Mouse (Mus musculus) myocyte (in vitro differentiated cells): ENCODE data around the gene Abcb6. TPM values are rescaled to one million over a fixed set of nuclear protein-coding genes. Genes with fewer than 3 reads are reported as not detected.

Experiments used
- H3K27me3 ChIP-seq: one replicate; pipeline ENCODE4 v1.6.1; 2011; ENCODE audit not compliant: control insufficient read depth, insufficient read depth, insufficient read length
- H3K36me3 ChIP-seq: one replicate; pipeline ENCODE4 v1.6.1; 2011; ENCODE audit not compliant: control insufficient read depth, insufficient read depth
- H3K4me2 ChIP-seq: one replicate; pipeline ENCODE4 v1.6.1; 2011; ENCODE audit warnings: low read depth, control low read depth
- H3K4me3 ChIP-seq: one replicate; pipeline ENCODE4 v1.5.1; 2011; ENCODE audit warnings: mild to moderate bottlenecking, control low read depth, moderate library complexity
- H3K79me2 ChIP-seq: one replicate; pipeline ENCODE4 v1.6.1; 2011; ENCODE audit not compliant: control insufficient read depth, insufficient read depth
- H3ac ChIP-seq: one replicate; pipeline ENCODE4 v1.6.1; 2011; ENCODE audit not compliant: control insufficient read depth, insufficient read length
- CEBPB ChIP-seq: IDR thresholded peaks from 2 replicates; pipeline ENCODE4 v1.6.1; 2011; ENCODE audit warnings: mild to moderate bottlenecking, moderate library complexity; ENCODE audit not compliant: poor library complexity, insufficient read depth, severe bottlenecking
- E2F4 ChIP-seq: IDR thresholded peaks from one replicate; pipeline ENCODE4 v1.6.1; 2011; ENCODE audit warnings: mild to moderate bottlenecking, control low read depth, moderate library complexity; ENCODE audit not compliant: insufficient read depth
- MAX ChIP-seq: IDR thresholded peaks from one replicate; pipeline ENCODE4 v1.6.1; 2011; ENCODE audit warnings: low read depth, mild to moderate bottlenecking, control low read depth
- MYOD1 ChIP-seq, 3 experiments: IDR thresholded peaks; one replicate each; pipeline ENCODE4 v1.6.1; 2011; ENCODE audit warnings: control low read depth in 2 of 3, low read depth in 2 of 3, mild to moderate bottlenecking in 2 of 3, moderate library complexity in 1 of 3; ENCODE audit not compliant: insufficient read length in 2 of 3, control insufficient read depth in 1 of 3
- MYOG ChIP-seq, 3 experiments: IDR thresholded peaks; one replicate each; pipeline ENCODE4 v1.6.1; 2011; ENCODE audit warnings: control low read depth in 2 of 3, low read depth in 2 of 3, mild to moderate bottlenecking in 2 of 3; ENCODE audit not compliant: insufficient read length in 2 of 3, control insufficient read depth in 1 of 3, insufficient read depth in 1 of 3
- POLR2A ChIP-seq: IDR thresholded peaks from one replicate; pipeline ENCODE4 v1.6.1; 2011; ENCODE audit warnings: low read depth, mild to moderate bottlenecking, control low read depth, moderate library complexity; ENCODE audit not compliant: insufficient read length
- POLR2AphosphoS2 ChIP-seq: IDR thresholded peaks from one replicate; pipeline ENCODE4 v1.6.1; 2011; ENCODE audit warnings: low read depth, control low read depth; ENCODE audit not compliant: insufficient read length
- REST ChIP-seq: IDR thresholded peaks from one replicate; pipeline ENCODE4 v1.6.1; 2011; ENCODE audit warnings: mild to moderate bottlenecking, control low read depth, moderate library complexity; ENCODE audit not compliant: insufficient read depth, insufficient read length
- SRF ChIP-seq: IDR thresholded peaks from one replicate; pipeline ENCODE4 v1.6.1; 2011; ENCODE audit warnings: low read depth; ENCODE audit not compliant: control insufficient read depth, insufficient read length
- TCF12 ChIP-seq: IDR thresholded peaks from one replicate; pipeline ENCODE4 v1.6.1; 2011; ENCODE audit warnings: mild to moderate bottlenecking, control low read depth; ENCODE audit not compliant: poor library complexity, insufficient read depth, severe bottlenecking
- TCF3 ChIP-seq: IDR thresholded peaks from one replicate; pipeline ENCODE4 v1.6.1; 2011; ENCODE audit warnings: low read depth, control low read depth; ENCODE audit not compliant: insufficient read length
- USF1 ChIP-seq: IDR thresholded peaks from one replicate; pipeline ENCODE4 v1.6.1; 2011; ENCODE audit warnings: low read depth, mild to moderate bottlenecking, control low read depth, moderate library complexity
- polyA plus RNA-seq: library from polyadenylated mRNA; unstranded; fragments of >200 nt; fragmentation: generic; extraction: Trizol; gene quantifications from one replicate; pipeline ENCODE4 v1.2.1, GENCODE M21; 2012; ENCODE audit warnings: missing spikeins

Gene Abcb6
- polyA plus RNA-seq, 1 experiment, result 61.4 TPM

GRCm38 (mm10) chr1:75191622-75192402, 11.6 kb upstream of the Abcb6 start, which contains the start of the genes Ankzf1 and Atg9a:
Gene Ankzf1 (plus strand): TSS chr1:75192151.
Gene Atg9a (minus strand): TSS chr1:75192196.
- TF ChIP-seq POLR2A, result peak; percentile 79
- peak; percentile 86 for TF ChIP-seq POLR2AphosphoS2
- TF ChIP-seq MAX, result peak; percentile 11
- TF ChIP-seq E2F4, result no peak
- peak in 1 of 3 experiments; percentile 3 for TF ChIP-seq MYOG (IDR thresholded peaks at IDR 0.05; ENCODE audit: control insufficient read depth in 1 of 3, insufficient read depth in 1 of 3, insufficient read length in 2 of 3, low read depth in 2 of 3)
- peak; percentile 53 for TF ChIP-seq SRF
- TF ChIP-seq REST, result no peak
- TF ChIP-seq CEBPB, result no peak
- Histone ChIP-seq H3K36me3 (peaks cover 22% of the 10 kb centered on the region), H3K4me2 (peak within 1 kb of the TSS; percentile 93), H3K27me3 (no peaks in the 10 kb centered on the region), H3K4me3 (peak within 1 kb of the TSS; percentile 94), H3K79me2 (peaks cover 6% of the 10 kb centered on the region), H3ac (peak within 1 kb of the TSS; percentile 89)

GRCm38 (mm10) chr1:75191258-75191621, 11.0 kb upstream of the Abcb6 start:
- TF ChIP-seq USF1 (no peak), MYOD1 (IDR thresholded peaks at IDR 0.05; ENCODE audit: control insufficient read depth in 1 of 3, insufficient read length in 2 of 3, low read depth in 2 of 3) (no peak), E2F4 (no peak), MYOG (IDR thresholded peaks at IDR 0.05; ENCODE audit: control insufficient read depth in 1 of 3, insufficient read depth in 1 of 3, insufficient read length in 2 of 3, low read depth in 2 of 3) (no peak), REST (no peak), TCF3 (no peak), CEBPB (no peak), MAX (no peak), SRF (no peak), POLR2AphosphoS2 (no peak)
- peak overlapping the region; percentile 93 for H3K4me2 ChIP-seq
- peaks cover 6% of the 10 kb centered on the region for H3K79me2 ChIP-seq
- peak overlapping the region; percentile 89 for H3ac ChIP-seq
- peak overlapping the region; percentile 94 for H3K4me3 ChIP-seq
- H3K36me3 ChIP-seq, result peaks cover 19% of the 10 kb centered on the region
- no peaks in the 10 kb centered on the region for H3K27me3 ChIP-seq

DNA sequence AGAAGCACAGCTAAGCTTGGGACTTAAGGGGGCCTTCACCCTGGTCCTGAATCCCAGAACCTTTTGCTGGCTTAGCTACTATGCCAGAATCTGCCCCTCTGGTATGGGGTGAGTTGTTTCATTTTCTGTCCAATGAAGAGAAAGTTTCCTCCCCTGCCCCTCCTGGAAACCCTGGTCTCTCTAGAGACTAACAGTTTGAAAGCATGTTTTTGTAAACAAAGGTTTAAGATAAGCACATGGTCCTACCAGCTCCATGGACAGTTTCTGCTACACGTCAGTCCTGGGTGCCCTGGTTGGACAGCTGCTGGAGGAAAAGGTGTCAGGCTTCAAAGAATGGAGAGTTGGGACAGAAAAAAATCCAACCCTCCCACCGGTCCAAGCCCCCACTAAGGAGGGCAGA, 10.4 kb upstream of the Abcb6 start:
- peaks cover 13% of the 10 kb centered on the region for H3K36me3 ChIP-seq
- H3K79me2 ChIP-seq, result peaks cover 6% of the 10 kb centered on the region
- peak overlapping the region; percentile 93 for H3K4me2 ChIP-seq
- peak overlapping the region; percentile 94 for H3K4me3 ChIP-seq
- TF ChIP-seq MYOG (IDR thresholded peaks at IDR 0.05; ENCODE audit: control insufficient read depth in 1 of 3, insufficient read depth in 1 of 3, insufficient read length in 2 of 3, low read depth in 2 of 3) (no peak), CEBPB (no peak)
- H3K27me3 ChIP-seq, result no peaks in the 10 kb centered on the region
- H3ac ChIP-seq, result no peak overlapping the region

GRCm38 (mm10) chr1:75187914-75188483, 7.8 kb upstream of the Abcb6 start:
- H3K36me3 ChIP-seq, result peaks cover 7% of the 10 kb centered on the region
- H3K79me2 ChIP-seq, result peaks cover 6% of the 10 kb centered on the region
- H3K4me3 ChIP-seq, result no peak overlapping the region
- no peak overlapping the region for H3K4me2 ChIP-seq
- H3K27me3 ChIP-seq, result no peaks in the 10 kb centered on the region
- no peak overlapping the region for H3ac ChIP-seq
- TF ChIP-seq CEBPB (no peak), MYOG (IDR thresholded peaks at IDR 0.05; ENCODE audit: control insufficient read depth in 1 of 3, insufficient read depth in 1 of 3, insufficient read length in 2 of 3, low read depth in 2 of 3) (no peak), POLR2AphosphoS2 (no peak), TCF3 (no peak), E2F4 (no peak)

GRCm38 (mm10) chr1:75187126-75187525, 6.9 kb upstream of the Abcb6 start:
- H3ac ChIP-seq, result no peak overlapping the region
- H3K79me2 ChIP-seq, result peaks cover 6% of the 10 kb centered on the region
- H3K4me2 ChIP-seq, result no peak overlapping the region
- TF ChIP-seq MAX (no peak), USF1 (no peak), REST (no peak), SRF (no peak), MYOD1 (IDR thresholded peaks at IDR 0.05; ENCODE audit: control insufficient read depth in 1 of 3, insufficient read length in 2 of 3, low read depth in 2 of 3) (no peak), CEBPB (no peak), POLR2AphosphoS2 (no peak), E2F4 (no peak), MYOG (IDR thresholded peaks at IDR 0.05; ENCODE audit: control insufficient read depth in 1 of 3, insufficient read depth in 1 of 3, insufficient read length in 2 of 3, low read depth in 2 of 3) (no peak), TCF12 (no peak), TCF3 (no peak), POLR2A (no peak)
- H3K27me3 ChIP-seq, result no peaks in the 10 kb centered on the region
- peaks cover 7% of the 10 kb centered on the region for H3K36me3 ChIP-seq
- H3K4me3 ChIP-seq, result no peak overlapping the region
